In the genomic region with DNA sequence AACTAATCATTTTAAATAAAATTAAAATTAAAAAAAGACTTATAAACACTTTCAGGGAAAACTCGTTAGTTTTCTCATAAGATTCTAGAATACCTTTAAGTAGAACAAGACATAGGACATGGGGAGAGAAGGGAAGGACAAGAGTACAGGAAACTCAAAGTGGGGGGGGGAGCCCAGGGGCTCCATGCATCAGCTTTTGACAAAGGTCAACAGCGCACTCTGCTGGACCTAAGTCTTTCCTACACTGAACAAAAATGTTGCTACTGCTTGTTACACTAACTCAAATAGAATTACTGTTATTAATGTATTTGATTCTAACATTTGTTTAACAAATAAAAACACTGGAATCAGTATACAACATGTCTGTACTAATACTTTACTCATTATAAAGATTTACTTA, we compare ENCODE assay signal across 10 mouse cellular contexts. TPM values are rescaled to one million over a fixed set of nuclear protein-coding genes. Genes with fewer than 3 reads are reported as not detected.
A peak's percentile ranks its signal among the peaks of the same experiment; 100 is the strongest.
DNase-seq lines count a peak whose midpoint lies in the region; ATAC-seq lines count a peak whose summit lies in the region.
"Had no signal": no experiment of that assay in that cellular context is flagged by ENCODE, and none has a peak within 500 bp of the region (broad histone marks: within the 10 kb centered on the region; RNA-seq: fewer than 3 reads in every experiment).

No protein-coding gene starts in this region.

- no peaks in the 10 kb centered on the region for H3K9me3 ChIP-seq in hindbrain, embryonic 10.5 days
- H3K9me3 ChIP-seq in hindbrain, embryonic 16.5 days (ENCODE audit: control insufficient read depth, low read length): no peaks in the 10 kb centered on the region
- H3K9me3 ChIP-seq: embryonic facial prominence, embryonic 12.5 days had no signal

- H3K4me2 ChIP-seq in hindbrain, embryonic 16.5 days (ENCODE audit: low read length): no peak overlapping the region
- H3K4me2 ChIP-seq: embryonic facial prominence, embryonic 12.5 days had no signal

- no peaks in the 10 kb centered on the region for H3K4me1 ChIP-seq in hindbrain, embryonic 10.5 days (replicated peaks)
- no peaks in the 10 kb centered on the region for H3K4me1 ChIP-seq in hindbrain, embryonic 16.5 days (ENCODE audit: control insufficient read depth, insufficient read depth, low read depth, low read length)
- H3K4me1 ChIP-seq: embryonic facial prominence, embryonic 12.5 days had no signal

- no peak overlapping the region for H3K27ac ChIP-seq in hindbrain, embryonic 10.5 days
- H3K27ac ChIP-seq in hindbrain, embryonic 16.5 days (ENCODE audit: low read depth, low read length): no peak overlapping the region
- H3K27ac ChIP-seq: embryonic facial prominence, embryonic 12.5 days; macrophage had no signal

- intact Hi-C loops in heart, postnatal 14 days (cut with DNase I): loop anchor here (5.0 to 10.0 kb wide), 5 partner anchors 109 to 659 kb away; no protein-coding TSS in a partner anchor
- intact Hi-C loops in left cerebral cortex, postnatal 36 days (cut with DNase I): loop anchor here (5.0 kb wide), 2 partner anchors 107 to 327 kb away; no protein-coding TSS in a partner anchor

- WGBS in hindbrain, embryonic 10.5 days: 55% methylated on average over 2 of the region's 2 CpGs
- 65% methylated on average over 2 of the region's 2 CpGs for WGBS in hindbrain, embryonic 16.5 days

- ATAC-seq in hindbrain, embryonic 16.5 days: no peak

- DNase-seq in hindbrain, embryonic 10.5 days (ENCODE audit: low spot score): peak; percentile 18
- peak; percentile 62 for DNase-seq in MN1 (ENCODE audit: low spot score)
- peak; percentile 71 to 74 for DNase-seq in cerebellum, postnatal 14 days
- peak; percentile 61 to 78 for DNase-seq in heart, postnatal 14 days
- peak; percentile 4 to 26 for DNase-seq in left cerebral cortex, postnatal 36 days (ENCODE audit: low spot score in 2 of 2)
- peak; percentile 77 for DNase-seq in retina, postnatal 1 day
- peak; percentile 47 for DNase-seq in urinary bladder, postnatal 25 days (ENCODE audit: low spot score)

- no peak overlapping the region for H3K9ac ChIP-seq in hindbrain, embryonic 16.5 days (ENCODE audit: low read depth, low read length)
- H3K9ac ChIP-seq: embryonic facial prominence, embryonic 12.5 days had no signal

- 0 out of 2 replicates have a peak, but pooled peaks cover 4% of the 10 kb centered on the region for H3K36me3 ChIP-seq in hindbrain, embryonic 10.5 days
- no peaks in the 10 kb centered on the region for H3K36me3 ChIP-seq in hindbrain, embryonic 16.5 days (ENCODE audit: control insufficient read depth, insufficient read depth, low read length)
- H3K36me3 ChIP-seq: embryonic facial prominence, embryonic 12.5 days had no signal

- H3K4me3 ChIP-seq in hindbrain, embryonic 10.5 days: no peak overlapping the region
- H3K4me3 ChIP-seq in hindbrain, embryonic 16.5 days (ENCODE audit: low read length): no peak overlapping the region
- H3K4me3 ChIP-seq: embryonic facial prominence, embryonic 12.5 days had no signal

- no peaks in the 10 kb centered on the region for H3K27me3 ChIP-seq in hindbrain, embryonic 10.5 days (ENCODE audit: insufficient read depth, poor library complexity, severe bottlenecking)
- H3K27me3 ChIP-seq in hindbrain, embryonic 16.5 days (replicated peaks; ENCODE audit: control insufficient read depth, insufficient read depth, low read length): no peaks in the 10 kb centered on the region
- H3K27me3 ChIP-seq: embryonic facial prominence, embryonic 12.5 days had no signal

RNA-seq across cellular contexts. Expression of gene Brip1, which starts 26.8 kb away (rescaled TPM):
- polyA plus RNA-seq in hindbrain, embryonic 10.5 days (2016; fragmentation: Nextera tagmentation; extraction: Ambion mirVana): 8.7 and 12.4 TPM in 2 replicates
- 1.7 and 2.1 TPM in 2 replicates for polyA plus RNA-seq in hindbrain, embryonic 16.5 days (2015; fragmentation: Nextera tagmentation; extraction: Ambion mirVana)
- 1 to 10 TPM in 1 of 2 experiments, under 1 TPM in 1; 0.76 to 1.4 TPM for total RNA-seq in heart, postnatal 14 days (2021)
- total RNA-seq in left cerebral cortex, postnatal 36 days (2021): under 1 TPM; 0.07 to 0.23 TPM

Comparison
In these comparisons a context has a peak if more than half of its experiments do, and no peak if none do; other contexts are left out.
1. DNase-seq: peak in every context shown above with its lines; median percentile 77 in retina, postnatal 1 day; 72 in cerebellum, postnatal 14 days; 70 in heart, postnatal 14 days; 62 in MN1; 47 in urinary bladder, postnatal 25 days; 18 in hindbrain, embryonic 10.5 days; 15 in left cerebral cortex, postnatal 36 days.